Mouse (Mus musculus) lung, postnatal 4 days (tissue): ENCODE results near the gene Lamtor3.
"Not testable (repeated sequence)": the region's sequence is repeated elsewhere in the genome, so short reads cannot be mapped to it uniquely, and the experiment has no call there.

Experiments used
- DNase-seq, 2 experiments: peaks; one replicate each; pipeline ENCODE4 v3.0.0; 2021

Gene Lamtor3

GRCm38 (mm10) chr3:137935570-137936525 lies 17.5 kb downstream of the Lamtor3 start:
- DNase-seq, result no peak

- no peak for DNase-seq
Measured at GRCm38 (mm10) chr3:137936541-137936940, 18.2 kb downstream of the Lamtor3 start.

DNA sequence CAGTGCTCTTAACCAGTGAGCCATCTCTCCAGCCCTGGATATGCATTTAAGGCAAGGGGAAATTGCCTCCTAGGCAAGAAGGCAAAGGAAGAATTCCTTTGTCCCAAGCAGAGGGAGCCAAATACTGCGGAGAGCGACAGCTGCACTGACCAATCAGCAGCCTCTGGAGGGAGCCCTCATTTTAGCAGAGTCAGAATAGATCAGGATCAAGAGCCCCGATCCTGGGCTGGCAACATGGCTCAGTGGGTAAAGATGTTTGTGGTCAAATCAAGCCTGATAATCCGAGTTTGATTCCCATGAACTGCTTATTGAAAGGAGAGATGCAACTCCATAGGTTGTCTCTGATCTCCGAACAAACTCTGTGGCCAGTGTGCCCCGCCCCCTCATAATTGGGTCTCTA lies 20.3 kb downstream of the Lamtor3 start:
- peak; percentile 67 to 78 for DNase-seq

DNA sequence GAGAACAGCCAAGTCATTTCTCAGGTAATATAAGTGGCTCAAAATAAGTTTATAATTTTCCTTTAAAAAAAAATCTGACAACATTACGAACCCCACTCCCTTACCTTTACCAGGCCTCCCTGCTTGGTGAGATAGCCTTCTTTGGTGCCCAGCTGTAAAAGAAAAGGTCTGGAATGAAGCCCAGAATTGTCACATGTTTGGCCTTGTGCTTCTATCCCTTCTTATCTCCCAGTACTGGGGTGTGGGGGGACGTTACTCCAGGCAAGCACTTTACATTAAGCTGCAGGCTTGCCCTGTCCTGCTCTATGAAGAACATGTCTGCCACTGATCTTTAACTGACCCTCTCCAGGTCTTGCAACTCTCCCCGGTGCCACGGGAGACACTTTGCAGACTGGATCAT lies 22.5 kb downstream of the Lamtor3 start:
- no peak for DNase-seq

DNA sequence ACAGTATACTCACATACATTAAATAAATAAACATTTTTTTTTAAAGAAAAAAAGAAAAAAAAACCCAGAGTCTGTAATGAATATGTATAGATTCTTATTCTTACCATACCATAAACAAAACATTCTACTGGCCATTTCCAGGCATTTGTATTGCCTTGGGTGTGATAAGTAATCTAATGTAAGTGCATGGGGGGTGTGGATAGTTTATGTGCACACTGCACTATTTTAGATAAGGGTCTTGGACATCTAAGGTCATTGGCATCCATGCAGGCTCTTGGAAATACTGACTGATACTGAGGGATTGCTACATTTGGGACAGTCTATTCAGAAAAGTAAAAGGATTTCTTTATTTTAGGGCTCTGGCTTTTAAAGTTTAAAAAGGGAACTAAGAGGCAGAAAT lies 23.2 kb downstream of the Lamtor3 start:
- DNase-seq, result no peak

GRCm38 (mm10) chr3:137942098-137942622 lies 23.9 kb downstream of the Lamtor3 start:
- no peak for DNase-seq

- DNase-seq, result no peak
Measured at GRCm38 (mm10) chr3:137943737-137944154, 25.4 kb downstream of the Lamtor3 start.

- no peak for DNase-seq
Measured at GRCm38 (mm10) chr3:137946827-137947226, 28.5 kb downstream of the Lamtor3 start.

DNA sequence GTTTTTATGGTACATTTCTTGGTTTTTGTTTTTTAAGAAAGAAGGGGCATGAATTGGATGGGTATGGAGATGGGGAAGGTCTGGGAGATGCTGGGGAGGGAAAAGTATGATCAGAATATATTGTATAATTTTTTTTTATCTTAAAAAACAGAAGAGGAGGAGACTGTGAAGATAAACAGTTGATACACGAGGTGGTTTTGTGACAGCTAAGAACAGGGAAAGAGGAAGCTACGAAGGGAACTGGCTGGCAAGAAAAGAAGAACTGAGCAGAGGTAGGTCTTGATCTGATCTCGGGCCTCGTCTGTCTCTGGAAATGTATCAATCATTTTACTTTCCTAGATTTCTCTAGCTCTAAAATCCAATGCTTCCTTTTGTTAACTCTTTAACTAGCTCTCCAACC lies 29.2 kb downstream of the Lamtor3 start:
- no peak for DNase-seq

GRCm38 (mm10) chr3:137950191-137950885 lies 32.0 kb downstream of the Lamtor3 start:
- no peak for DNase-seq

GRCm38 (mm10) chr3:137951302-137951701 lies 33.0 kb downstream of the Lamtor3 start:
- not testable (repeated sequence) for DNase-seq

- no peak for DNase-seq
Measured at GRCm38 (mm10) chr3:137951819-137952218, 33.5 kb downstream of the Lamtor3 start.

DNA sequence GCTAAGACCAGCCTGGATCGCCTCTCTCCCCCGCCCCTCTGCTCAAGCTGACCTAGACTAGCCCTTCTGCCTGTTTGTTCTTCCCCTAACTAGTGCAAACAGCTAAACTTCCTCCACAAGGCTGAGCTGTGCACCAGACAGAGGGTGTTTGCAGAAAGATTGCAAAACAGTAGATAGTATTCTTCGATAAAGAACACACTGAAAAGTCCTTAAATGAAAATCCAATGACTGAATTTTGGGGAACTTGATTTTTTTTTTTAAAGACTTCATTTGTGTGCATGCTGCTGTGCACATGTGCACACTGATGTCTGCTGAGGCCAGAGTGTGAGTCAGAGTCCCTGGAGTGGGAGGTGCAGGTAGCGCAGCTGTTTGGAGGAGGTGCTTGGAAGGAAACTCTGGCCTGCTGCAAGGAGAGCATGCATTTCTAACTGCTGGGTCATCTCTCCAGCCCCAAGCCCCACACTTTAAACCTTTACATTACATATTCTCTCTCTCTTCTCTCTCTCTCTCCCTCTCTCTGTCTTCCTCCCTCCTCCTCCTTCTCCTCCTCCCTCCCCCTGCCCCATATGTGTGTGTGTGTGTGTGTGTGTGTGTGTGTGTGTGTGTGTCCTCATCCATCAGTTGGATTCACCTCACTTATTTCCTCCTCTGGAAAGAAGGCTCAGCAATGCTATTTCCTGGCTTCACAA lies 34.1 kb downstream of the Lamtor3 start:
- peak in 1 of 2 experiments; percentile 49 for DNase-seq

- peak; percentile 67 to 75 for DNase-seq
Measured at GRCm38 (mm10) chr3:137952914-137953880, 34.9 kb downstream of the Lamtor3 start.

DNA sequence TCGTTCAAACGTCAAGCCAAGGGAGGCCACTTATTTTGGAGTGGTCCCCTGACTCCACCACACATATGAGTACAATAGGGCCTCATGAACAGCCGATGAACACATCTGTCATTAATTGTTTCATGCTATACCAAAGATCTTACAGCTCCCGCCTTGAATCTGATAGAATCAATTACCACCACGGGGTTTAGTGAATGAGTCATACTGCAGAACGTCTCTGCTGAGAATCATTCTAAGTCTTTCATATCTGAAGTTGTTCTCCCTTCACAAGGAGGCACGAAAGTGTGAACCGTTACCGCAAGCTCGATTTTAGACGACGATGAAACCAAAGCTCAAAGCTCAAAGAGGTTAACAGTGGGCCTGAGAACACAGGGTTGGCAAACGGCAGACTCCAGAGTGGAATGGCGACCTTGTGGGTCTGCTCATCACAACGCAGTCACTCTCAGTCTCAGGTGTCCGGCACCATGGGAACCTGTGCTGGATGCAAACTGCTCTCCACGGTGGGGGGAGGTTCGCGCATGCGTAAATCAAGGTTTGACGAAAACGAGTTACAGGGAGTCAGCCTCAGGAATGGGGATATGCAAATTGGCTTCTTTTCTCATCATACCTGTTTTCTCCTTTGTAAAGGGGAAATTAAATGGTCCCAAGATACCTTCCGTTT lies 36.1 kb downstream of the Lamtor3 start:
- no peak for DNase-seq

- DNase-seq, result no peak
Measured at GRCm38 (mm10) chr3:137955560-137956081, 37.3 kb downstream of the Lamtor3 start.

GRCm38 (mm10) chr3:137957864-137958263 lies 39.6 kb downstream of the Lamtor3 start:
- no peak for DNase-seq

DNA sequence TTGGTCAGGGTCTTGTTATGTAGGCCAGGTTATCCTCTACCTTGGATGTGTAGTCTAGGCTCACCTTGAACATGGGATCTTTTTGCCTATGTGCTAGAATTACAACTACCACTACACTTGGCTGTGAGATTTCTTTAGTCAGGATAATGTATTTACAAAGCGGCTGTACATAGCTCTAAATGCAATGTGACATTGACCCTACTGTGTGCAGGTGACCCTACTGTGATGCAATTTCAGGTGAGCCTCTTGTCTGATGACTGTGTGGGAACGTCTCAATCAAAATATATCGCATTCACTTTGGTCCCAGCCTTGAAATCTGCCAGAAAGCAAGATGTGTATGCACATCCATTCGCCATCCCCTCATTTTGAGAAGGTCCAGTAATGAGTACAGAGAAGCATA lies 40.0 kb downstream of the Lamtor3 start:
- no peak for DNase-seq

DNA sequence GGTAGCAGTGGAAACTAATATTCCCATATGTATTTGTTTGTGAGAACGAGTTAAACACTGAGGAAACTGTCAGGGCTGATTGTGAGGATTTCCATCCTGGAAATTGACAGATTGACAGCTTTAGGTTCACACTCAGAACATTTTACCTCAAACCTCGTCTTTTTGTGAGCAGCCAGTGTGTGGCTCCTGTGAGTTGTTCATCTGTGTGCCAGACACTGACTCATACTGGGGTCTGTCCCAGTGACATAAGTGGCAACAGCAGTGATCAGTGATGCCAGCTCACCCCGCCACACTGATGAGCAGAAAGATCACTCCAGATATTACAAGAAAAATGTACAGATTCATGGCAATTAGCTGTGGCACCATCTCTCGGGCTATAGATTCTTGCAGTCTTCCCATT lies 41.1 kb downstream of the Lamtor3 start:
- no peak for DNase-seq

- no peak for DNase-seq
Measured at GRCm38 (mm10) chr3:137961736-137962385, 43.6 kb downstream of the Lamtor3 start.
